Mouse (Mus musculus): ENCODE results near the gene Dusp22. TPM values are rescaled to one million over a fixed set of nuclear protein-coding genes. Genes with fewer than 3 reads are reported as not detected.

Gene Dusp22
- total and polyA plus RNA-seq, 3 experiments = 14.7 to 21.2 (median 18.6) TPM

GRCm38 (mm10) chr13:30691441-30692292, 31.9 kb downstream of the Dusp22 start:
- peaks cover 2% of the 10 kb centered on the region; the same call in 1 of the 2 replicates for H3K36me3 ChIP-seq (ENCODE audit: control insufficient read depth, insufficient read depth, low read length)
- intact Hi-C loops (cut with DNase I) = no loop called here
- no peak overlapping the region for H3K9ac ChIP-seq (ENCODE audit: low read depth, low read length)
- H3K27ac ChIP-seq = no peak overlapping the region
- TF ChIP-seq CTCF (IDR thresholded peaks at IDR 0.05) = no peak
- no peak for TF ChIP-seq POLR2A (IDR thresholded peaks at IDR 0.05; ENCODE audit: insufficient read depth, low read depth, low read length)
- TF ChIP-seq EP300 (IDR thresholded peaks at IDR 0.05; ENCODE audit: insufficient read depth, low read depth, low read length) = no peak
- no peaks in the 10 kb centered on the region for H3K79me2 ChIP-seq (replicated peaks; ENCODE audit: control insufficient read depth, insufficient read depth, low read length)
- no peak overlapping the region for H3K4me3 ChIP-seq
- DNase-seq = no peak
- H3K27me3 ChIP-seq (ENCODE audit: control insufficient read depth, insufficient read depth, low read length) = no peaks in the 10 kb centered on the region
- WGBS = 81% methylated on average over 9 of the region's 9 CpGs
- peaks cover 5% of the 10 kb centered on the region for H3K4me1 ChIP-seq (ENCODE audit: control insufficient read depth, insufficient read depth, low read length)

DNA sequence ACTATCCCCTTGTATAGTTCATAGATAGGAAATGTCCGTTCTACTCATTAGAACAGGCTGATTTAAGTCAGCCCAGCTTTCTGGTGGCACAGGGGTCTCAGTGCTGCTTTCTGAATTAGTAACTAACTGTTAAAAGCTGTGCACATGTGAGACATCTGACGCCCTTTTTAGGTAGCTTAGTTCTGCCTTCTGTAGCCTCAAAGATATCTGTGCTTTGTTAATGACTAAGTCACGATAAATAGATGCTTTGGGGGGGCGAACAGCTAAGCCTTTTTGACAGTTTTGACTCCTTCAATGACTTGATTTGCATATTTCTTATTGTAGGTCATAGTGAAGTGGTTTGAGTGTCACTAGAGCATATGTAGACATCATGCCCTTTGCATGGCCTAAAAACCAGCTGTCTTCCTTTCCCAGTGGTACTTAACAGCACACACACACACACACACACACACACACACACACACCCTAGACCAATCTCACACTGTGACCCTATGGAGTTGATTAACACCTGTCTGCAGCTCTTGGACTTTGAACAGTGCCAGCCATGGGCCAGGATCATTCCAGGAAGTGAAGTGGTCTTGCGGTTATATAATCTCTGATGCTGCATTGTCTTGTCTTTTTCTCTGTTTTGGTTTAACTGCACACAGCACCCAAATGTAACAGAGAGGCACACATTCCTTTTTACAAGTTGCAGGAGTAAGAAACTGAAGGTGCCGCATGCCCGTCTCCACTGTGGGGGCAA, 33.0 kb downstream of the Dusp22 start:
- H3K36me3 ChIP-seq (ENCODE audit: control insufficient read depth, insufficient read depth, low read length) = peaks cover 2% of the 10 kb centered on the region; the same call in 1 of the 2 replicates
- H3K27me3 ChIP-seq (ENCODE audit: control insufficient read depth, insufficient read depth, low read length) = no peaks in the 10 kb centered on the region
- no peak overlapping the region for H3K4me3 ChIP-seq
- WGBS = 91% methylated on average over 7 of the region's 7 CpGs
- H3K27ac ChIP-seq = no peak overlapping the region
- no peak for DNase-seq
- peaks cover 5% of the 10 kb centered on the region for H3K4me1 ChIP-seq (ENCODE audit: control insufficient read depth, insufficient read depth, low read length)
- intact Hi-C loops (cut with DNase I) = no loop called here
- H3K79me2 ChIP-seq (replicated peaks; ENCODE audit: control insufficient read depth, insufficient read depth, low read length) = no peaks in the 10 kb centered on the region
- TF ChIP-seq EP300 (IDR thresholded peaks at IDR 0.05; ENCODE audit: insufficient read depth, low read depth, low read length) = no peak
- no peak for TF ChIP-seq CTCF (IDR thresholded peaks at IDR 0.05)
- no peak for TF ChIP-seq POLR2A (IDR thresholded peaks at IDR 0.05; ENCODE audit: insufficient read depth, low read depth, low read length)
- no peak overlapping the region for H3K9ac ChIP-seq (ENCODE audit: low read depth, low read length)

DNA sequence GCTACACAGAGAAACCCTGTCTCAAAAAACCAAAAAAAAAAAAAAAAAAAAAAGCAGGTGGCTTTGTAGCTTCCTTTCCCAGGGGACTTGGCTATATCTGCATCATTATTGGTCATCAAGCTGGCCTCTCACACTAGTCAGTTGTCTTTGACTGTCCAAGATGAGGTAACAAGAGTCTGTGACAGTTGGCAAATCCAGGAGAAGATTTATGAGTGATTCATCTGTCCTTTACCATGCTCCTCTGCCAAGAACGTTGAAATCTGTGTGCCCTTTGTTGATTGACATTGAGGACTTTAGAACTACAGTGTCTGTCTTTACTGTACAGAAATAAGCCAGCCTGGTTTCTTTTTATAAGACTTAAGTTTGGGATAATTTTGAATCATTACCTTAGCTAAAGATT, 35.4 kb downstream of the Dusp22 start:
- Histone ChIP-seq H3K4me3 (no peak overlapping the region), H3K36me3 (ENCODE audit: control insufficient read depth, insufficient read depth, low read length) (peaks cover 2% of the 10 kb centered on the region; the same call in 1 of the 2 replicates), H3K4me1 (ENCODE audit: control insufficient read depth, insufficient read depth, low read length) (peaks cover 5% of the 10 kb centered on the region), H3K79me2 (replicated peaks; ENCODE audit: control insufficient read depth, insufficient read depth, low read length) (no peaks in the 10 kb centered on the region), H3K27ac (no peak overlapping the region), H3K9ac (ENCODE audit: low read depth, low read length) (no peak overlapping the region), H3K27me3 (ENCODE audit: control insufficient read depth, insufficient read depth, low read length) (no peaks in the 10 kb centered on the region)
- TF ChIP-seq CTCF (IDR thresholded peaks at IDR 0.05) (no peak), POLR2A (IDR thresholded peaks at IDR 0.05; ENCODE audit: insufficient read depth, low read depth, low read length) (no peak), EP300 (IDR thresholded peaks at IDR 0.05; ENCODE audit: insufficient read depth, low read depth, low read length) (no peak)
- no peak for DNase-seq
- 20% methylated on average over 1 of the region's 1 CpGs for WGBS
- intact Hi-C loops (cut with DNase I) = no loop called here

- Histone ChIP-seq H3K79me2 (replicated peaks; ENCODE audit: control insufficient read depth, insufficient read depth, low read length) (no peaks in the 10 kb centered on the region), H3K27ac (no peak overlapping the region; the same call in 1 of the 2 replicates), H3K4me3 (no peak overlapping the region), H3K4me1 (ENCODE audit: control insufficient read depth, insufficient read depth, low read length) (peaks cover 5% of the 10 kb centered on the region), H3K9ac (ENCODE audit: low read depth, low read length) (no peak overlapping the region), H3K27me3 (ENCODE audit: control insufficient read depth, insufficient read depth, low read length) (no peaks in the 10 kb centered on the region), H3K36me3 (ENCODE audit: control insufficient read depth, insufficient read depth, low read length) (peaks cover 2% of the 10 kb centered on the region; the same call in 1 of the 2 replicates)
- 78% methylated on average over 2 of the region's 2 CpGs for WGBS
- TF ChIP-seq EP300 (IDR thresholded peaks at IDR 0.05; ENCODE audit: insufficient read depth, low read depth, low read length) (no peak), CTCF (IDR thresholded peaks at IDR 0.05) (no peak), POLR2A (IDR thresholded peaks at IDR 0.05; ENCODE audit: insufficient read depth, low read depth, low read length) (no peak)
- intact Hi-C loops (cut with DNase I) = no loop called here
- no peak for DNase-seq
These were observed 36.1 kb downstream of the Dusp22 start for GRCm38 (mm10) chr13:30695890-30696289.

- Histone ChIP-seq H3K9ac (ENCODE audit: low read depth, low read length) (no peak overlapping the region), H3K36me3 (ENCODE audit: control insufficient read depth, insufficient read depth, low read length) (peaks cover 2% of the 10 kb centered on the region; the same call in 1 of the 2 replicates), H3K4me3 (no peak overlapping the region), H3K27me3 (ENCODE audit: control insufficient read depth, insufficient read depth, low read length) (no peaks in the 10 kb centered on the region), H3K27ac (no peak overlapping the region), H3K79me2 (replicated peaks; ENCODE audit: control insufficient read depth, insufficient read depth, low read length) (no peaks in the 10 kb centered on the region), H3K4me1 (ENCODE audit: control insufficient read depth, insufficient read depth, low read length) (peaks cover 7% of the 10 kb centered on the region)
- WGBS = 73% methylated on average over 5 of the region's 5 CpGs
- peak in 1 of 2 experiments; percentile 35 for DNase-seq
- TF ChIP-seq POLR2A (IDR thresholded peaks at IDR 0.05; ENCODE audit: insufficient read depth, low read depth, low read length) = no peak
- TF ChIP-seq CTCF (IDR thresholded peaks at IDR 0.05) = no peak
- no peak for TF ChIP-seq EP300 (IDR thresholded peaks at IDR 0.05; ENCODE audit: insufficient read depth, low read depth, low read length)
- intact Hi-C loops (cut with DNase I) = no loop called here
These were observed 38.1 kb downstream of the Dusp22 start for GRCm38 (mm10) chr13:30697880-30698279.
